Mouse (Mus musculus) cerebellum, postnatal 10 days (tissue): ENCODE results near the gene C1ql4.
"Not testable (repeated sequence)": the region's sequence is repeated elsewhere in the genome, so short reads cannot be mapped to it uniquely, and the experiment has no call there.

Experiments used
- DNase-seq, 2 experiments: peaks; one replicate each; pipeline ENCODE4 v3.0.0; 2021; ENCODE audit warnings: mixed read lengths in 2 of 2

The C1ql4 gene

DNA sequence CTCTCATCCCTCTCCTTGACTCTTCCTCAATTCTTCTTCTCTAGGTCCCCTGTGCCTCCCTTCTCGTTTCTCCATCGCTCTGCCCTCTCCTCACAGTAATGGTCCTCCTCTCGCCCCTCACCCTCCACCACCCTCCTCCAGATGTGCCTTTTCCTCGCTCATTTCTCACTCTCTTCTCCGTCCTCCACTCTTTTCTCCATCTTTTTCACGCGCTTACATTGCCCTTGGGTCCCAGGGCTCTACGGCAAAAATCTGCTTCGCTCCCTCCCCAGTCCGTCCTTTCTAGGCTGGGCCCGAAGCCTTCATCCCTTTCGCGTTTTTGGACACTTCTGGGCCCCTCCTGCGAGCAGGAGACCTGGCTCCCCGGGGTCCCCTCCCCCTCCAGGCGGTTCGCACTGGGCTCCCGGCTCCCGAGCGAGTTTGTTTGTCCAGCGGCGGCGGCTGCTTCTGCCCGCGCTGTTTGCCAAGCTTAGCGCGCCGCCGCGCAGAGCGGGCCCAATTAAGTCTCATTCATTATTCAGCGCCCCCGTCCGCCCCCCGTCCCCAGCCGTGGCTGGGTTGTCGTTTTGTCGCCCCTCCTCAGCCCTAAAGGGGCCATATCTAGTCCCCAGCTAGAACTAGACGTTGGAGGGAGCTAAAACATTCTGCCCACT, 10.3 kb upstream of the C1ql4 start:
- peak; percentile 36 to 39 for DNase-seq

DNA sequence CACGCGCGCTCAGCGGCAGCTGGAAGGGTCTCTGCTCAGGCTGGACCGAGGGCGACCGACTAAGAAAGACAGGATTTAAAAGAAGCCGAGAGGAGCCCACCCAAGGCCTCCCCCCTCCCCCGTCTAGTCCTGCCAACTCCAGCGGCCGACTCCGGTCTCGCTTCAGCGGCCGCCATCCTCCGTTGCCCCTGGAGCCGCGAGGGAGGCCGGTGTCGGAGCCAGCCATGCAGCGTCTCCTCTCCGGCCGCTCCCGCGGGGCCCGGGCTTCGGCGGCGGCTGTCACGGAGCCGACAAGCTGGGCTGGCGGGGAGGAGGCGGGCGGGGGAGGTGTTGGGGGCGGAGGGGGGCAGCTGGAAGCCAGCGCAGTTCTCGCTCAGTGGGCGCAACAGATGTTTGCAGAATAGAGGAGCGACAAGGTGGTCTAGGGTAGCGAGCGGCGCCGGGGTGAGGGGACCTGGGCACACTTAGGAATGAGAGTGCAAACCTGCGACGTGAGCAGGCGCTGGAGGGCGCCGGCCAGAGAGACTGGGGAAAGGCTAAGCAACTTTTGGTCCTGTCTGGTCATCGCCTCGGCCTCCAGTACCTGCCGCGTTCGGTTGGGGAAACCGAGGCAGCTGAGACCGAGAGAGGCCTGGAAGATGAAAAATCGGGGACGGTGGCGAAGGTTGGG, 9.3 kb upstream of the C1ql4 start:
- peak; percentile 52 to 57 for DNase-seq

DNA sequence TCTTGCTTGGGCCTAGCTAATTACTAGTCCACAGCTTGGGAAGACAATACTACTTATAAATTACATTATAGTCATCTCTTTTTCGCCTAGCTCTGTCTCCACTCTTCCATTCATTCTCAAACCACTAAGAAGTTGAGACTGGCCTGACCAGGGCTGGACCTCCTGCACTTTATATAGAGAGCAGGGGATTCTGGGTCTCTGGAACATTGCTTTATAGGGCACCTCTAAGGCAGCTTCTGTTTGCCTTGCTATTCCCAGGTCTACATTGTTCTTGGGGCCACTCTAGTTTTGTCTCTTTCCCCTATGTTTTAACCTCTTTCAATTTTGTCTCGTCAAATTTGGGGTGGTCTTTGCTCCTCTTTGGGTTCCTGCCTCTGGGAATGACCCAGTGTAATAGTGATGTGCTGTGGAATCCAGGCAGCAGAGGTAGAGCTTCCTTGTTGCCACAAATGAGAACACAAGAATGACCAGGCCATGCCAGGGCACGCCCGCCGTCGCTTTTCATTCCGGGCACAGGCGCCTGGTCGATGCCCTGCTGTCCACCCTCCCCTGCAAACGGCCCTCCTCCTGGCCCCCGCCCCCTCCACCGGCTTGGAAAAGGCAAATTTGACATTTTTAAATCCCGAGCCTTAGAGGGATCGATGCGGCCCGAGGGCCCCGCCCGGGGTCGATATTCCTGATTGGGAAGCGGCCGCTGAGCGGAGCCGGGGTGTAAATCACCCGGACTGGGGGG, 8.6 kb upstream of the C1ql4 start:
- DNase-seq: peak in 1 of 2 experiments; percentile 32

DNA sequence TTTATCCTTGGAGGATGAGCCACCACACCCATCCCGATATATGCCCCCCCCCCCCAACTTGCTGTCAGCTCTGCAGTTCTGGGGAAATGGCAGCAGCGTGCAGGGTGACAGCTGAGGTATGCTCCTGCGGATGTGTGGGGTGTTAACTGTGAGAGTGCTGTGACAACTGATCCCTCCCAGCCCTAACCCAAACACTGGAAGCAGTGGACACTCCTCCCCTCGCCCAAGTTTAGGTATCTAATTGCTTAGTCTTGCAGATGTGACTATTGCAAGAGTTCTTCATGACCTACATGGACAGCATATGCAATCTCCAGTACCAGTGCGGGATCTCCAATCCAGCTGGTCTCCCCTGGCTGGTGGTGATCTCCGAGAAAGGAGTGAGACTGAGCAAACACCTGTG, 7.7 kb upstream of the C1ql4 start:
- no peak for DNase-seq

DNA sequence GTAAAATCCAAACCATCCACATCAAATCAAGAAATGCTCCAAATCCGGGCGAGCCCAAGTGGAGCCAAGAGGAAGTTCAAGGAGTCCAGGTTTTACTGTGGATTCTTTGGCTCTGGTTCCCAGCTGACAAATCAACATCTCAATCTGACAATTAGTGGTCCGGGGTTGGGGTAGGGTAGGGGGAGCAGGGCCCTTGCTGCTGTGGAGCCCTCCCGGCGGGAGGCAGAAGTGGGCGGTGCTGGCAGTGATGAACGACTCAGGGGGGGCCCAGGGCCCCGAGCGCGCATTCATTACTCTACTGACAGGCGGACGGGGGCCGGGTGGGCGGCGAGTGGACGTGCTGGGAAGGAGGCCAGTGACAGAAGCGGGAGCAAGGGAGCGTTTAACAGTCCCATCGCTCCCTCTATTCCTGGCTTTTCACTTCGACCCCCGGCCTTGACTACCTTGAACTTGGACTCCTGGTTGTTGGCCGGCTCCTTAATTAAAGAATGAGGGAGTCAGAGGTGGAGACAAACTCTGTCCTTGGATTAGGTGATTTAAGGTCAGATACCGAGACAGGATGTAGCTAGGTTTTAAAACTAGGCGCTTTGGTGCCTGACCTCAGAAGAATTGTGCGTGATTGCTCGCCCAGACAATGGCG, 7.1 kb upstream of the C1ql4 start:
- DNase-seq: peak; percentile 57 to 66

DNA sequence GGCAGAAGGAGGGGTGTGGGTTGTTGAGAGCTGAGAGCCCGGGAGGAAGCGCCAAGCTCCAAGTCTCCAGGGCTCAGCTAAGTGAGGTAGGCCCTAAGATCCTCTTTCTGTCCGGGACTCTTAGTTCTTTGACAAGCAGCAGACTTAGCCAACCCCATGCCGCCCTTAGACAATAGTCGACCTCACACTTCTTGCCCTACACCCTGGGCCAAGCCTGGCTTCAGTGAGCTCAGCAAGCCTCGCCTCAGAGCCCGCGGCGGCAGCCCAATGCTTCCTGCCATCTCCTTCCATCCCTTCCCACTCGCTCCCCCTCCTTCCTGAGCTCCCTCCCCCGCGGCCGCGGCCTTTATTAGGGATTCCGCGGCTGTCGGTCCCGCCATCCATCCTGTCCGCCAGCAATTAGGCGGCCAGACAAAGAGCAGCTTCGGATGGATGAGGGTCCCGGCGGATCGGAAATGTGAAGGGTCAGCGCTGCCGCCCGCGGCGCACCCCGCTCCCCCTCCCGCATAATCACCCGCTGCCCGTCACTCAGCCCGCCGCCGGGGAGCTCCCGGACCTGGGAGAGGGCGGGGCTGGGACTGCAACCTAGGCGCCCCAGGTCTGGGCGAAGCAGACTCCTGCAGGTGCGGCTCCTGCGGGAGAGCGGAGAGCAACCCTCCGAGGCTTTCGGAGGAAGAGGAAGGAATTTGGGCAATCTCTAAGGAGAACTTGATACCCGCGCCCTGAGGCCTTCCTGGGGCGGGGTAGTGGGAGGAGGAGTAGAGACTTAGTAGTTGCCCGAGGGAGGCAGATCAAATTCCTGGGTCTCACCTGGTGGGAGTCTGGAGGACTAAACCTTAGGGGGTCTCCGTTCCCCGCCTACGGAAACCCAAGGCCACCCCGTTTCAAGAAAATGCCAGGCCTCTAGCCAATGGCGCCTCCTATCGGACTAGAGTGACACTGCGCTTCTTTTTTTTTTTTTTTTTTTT, 6.0 kb upstream of the C1ql4 start:
- DNase-seq: peak; percentile 58 to 67

DNA sequence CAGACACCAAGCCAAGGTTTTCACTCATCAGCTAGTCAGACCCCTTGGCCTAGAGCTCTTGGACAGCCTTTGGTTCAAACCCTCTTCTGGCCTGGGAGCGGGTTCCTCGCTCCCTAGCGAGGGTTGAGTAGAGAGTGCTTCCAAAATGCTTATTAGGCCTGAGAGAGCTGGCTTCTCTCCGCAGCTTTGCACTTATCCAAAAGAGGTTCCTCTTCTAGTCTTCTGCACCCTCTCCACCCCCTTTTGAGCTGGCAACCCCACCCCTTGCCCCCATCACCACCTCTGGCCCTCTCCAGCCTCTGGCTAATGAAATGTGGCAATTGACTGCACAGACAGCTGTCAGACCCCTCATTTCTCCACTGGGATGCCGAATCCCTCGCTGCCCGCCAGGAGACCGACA, 5.3 kb upstream of the C1ql4 start, which contains the start of gene Dnajc22:
Gene Dnajc22, plus strand, starts transcription at position 301 of the 400 bp plus-strand sequence.
- no peak for DNase-seq

DNA sequence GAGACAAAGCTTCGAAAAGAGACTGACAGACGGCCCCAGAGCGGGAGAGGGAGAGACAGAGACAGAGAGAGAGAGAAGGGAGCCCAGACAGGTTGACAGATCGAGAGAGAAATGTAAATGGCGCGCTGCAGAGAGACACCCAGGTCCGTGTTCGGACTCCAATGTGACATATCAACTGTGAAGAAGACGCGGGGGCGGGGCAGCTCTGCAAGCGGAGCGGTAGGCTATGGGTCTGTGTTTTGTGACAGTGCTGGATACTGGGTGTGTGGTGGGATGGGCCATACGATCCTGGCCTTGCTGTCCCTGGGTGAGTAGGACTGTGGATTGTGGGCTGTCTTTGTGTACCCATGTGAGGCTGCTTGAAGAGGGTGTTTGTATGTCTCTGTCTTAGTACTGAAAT, 1.5 kb upstream of the C1ql4 start:
- DNase-seq: no peak

DNA sequence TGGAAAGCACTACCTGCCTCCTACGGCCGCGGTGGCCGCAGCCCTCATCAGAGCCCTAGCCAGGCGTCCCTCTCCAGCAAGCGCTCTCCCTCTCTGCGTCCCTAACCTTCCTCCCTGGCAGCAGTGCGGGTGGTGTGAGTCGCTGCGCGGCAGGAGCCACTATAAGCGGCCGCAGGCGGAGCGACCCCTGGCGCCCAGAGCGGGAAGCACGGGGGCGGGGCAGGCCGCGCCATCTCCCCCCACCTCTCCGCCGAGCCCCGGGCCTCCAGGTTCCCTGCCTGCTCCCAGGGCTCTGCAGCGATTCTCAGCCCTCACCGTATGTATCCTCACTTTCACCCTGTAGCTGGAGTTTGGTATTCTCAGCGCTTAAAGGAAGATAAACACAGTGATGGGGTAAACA, 675 bp upstream of the C1ql4 start:
- peak; percentile 88 to 90 for DNase-seq

DNA sequence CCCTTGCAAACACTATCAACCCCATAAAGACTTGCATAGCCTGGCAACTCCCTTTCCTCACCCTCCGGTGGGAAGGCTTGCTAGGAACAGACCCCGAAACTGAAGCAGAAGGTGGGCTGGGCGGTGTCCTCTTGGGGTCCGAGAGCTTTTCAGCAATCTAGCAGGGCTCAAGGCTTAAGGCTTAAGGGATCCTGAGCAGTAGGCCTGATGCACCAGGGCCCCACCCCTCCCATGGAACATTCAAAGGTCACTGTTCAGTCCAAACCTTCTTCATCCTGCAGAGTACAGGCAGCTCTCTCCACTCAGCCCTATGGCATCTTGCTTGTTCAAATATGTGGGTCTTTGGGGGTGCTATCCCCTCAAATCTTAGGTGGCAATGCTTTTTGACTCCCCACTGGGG, 1.6 kb downstream of the C1ql4 start:
- DNase-seq: no peak

DNA sequence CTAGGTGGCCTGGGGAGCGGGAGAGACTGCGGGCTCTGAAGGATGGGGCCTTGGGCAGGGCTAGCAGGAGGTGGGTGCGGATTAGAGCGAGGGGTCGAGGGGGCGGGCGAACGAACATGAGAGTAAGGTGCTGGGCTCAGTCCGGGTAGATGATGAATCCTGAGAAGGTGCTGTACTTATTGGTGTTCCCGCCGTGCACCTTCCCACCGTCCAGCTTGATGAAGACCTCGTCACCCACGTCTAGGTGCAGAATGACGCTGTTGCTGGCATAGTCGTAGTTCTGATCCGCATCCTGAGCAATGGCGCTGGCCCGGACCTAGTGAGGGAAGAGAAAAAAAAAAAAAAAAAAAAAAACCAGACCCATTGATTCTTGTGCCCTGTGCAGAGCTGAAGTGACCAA, 3.0 kb downstream of the C1ql4 start:
- no peak for DNase-seq

DNA sequence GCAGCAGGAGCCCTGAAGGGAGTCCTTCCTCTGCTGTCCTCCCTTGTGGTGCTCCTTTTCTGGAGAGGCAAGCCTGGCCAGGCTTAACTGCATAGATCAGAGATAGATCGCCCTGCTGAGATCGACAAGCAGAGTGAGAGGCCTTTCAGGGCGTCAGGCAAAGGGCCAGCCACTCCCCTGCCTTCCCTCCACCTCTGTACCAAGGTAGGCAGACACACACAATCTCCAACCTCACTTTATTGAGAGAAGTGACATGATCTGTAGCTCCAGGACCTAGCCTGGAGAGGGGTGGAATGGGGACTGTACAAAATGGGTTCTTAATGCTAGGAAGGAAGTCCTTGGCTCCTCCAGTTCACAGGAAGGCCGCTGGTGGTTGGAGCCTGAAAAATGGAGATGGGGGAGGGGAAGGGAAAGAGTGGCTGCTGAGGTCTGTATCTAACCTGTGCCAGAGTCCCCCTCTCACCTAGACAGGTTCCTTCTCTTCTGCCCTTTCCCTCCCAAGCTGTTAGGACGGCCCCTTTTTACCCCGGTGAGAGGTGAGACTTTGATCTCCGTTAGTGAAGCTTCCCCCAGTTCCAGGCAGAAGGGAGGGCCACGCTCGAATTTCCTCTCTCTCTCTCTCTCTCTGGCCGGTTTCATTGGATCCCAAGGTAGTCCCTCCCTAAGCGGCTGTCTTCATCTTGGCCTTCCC, 3.6 kb downstream of the C1ql4 start:
- DNase-seq: no peak

DNA sequence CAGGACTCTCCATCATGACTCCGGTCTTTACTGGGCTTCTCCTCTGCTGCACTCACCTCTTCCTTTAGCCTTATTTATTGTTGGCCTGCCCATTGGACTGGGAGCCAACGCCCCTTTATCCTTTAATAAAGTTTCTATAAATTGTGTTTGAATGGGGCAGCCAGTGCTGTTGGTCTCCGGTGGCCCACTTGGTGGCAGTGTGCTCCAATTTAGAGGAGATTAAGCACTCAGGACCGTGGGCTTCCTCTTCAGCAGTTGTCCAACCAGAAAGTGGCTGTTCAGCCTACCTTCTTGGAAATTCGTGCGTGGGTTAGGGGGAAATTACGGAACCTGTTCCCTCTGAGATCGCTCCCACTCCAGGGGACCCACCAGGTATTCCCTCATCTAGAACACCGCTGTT, 4.4 kb downstream of the C1ql4 start:
- DNase-seq: peak; percentile 67 to 68

DNA sequence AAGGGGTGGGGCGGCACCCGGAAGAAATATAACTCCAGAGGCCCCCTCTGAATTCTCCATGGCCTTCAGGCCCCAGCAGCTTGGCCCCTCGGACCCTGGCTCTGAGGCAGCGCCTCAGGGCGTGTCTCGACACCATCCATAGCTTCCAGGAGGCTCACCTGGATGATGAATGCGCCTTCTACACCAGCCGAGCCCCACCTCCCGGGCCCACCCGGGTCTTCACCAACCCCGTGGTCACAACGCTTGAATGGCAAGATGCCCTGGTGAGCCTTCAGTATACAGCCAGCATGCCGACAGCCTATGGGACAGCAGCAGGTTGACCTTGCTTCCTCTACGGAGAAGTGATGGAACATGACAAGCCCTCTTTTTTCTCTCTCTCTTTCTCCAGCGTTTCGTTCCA, 4.8 kb downstream of the C1ql4 start:
- DNase-seq: no peak

DNA sequence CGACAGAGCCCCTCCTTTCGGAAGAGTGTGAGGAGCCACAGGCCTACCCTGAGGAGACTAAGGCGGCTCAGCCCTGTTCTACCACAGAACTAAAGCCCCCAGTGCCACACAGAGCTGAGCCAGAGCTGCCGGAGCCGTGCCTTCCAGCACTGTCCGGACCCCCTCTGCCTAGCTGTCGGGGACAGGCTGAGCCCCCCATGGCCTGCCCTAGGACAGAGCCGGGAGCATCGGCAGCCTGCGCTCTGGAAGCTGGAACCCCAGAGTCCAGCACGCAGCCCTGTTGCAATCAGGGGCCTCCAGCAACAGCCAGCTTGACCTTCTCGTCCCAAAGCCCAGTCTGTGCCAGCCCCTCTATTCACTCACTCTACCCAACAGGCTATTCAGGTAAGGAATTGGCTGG, 5.3 kb downstream of the C1ql4 start:
- no peak for DNase-seq

DNA sequence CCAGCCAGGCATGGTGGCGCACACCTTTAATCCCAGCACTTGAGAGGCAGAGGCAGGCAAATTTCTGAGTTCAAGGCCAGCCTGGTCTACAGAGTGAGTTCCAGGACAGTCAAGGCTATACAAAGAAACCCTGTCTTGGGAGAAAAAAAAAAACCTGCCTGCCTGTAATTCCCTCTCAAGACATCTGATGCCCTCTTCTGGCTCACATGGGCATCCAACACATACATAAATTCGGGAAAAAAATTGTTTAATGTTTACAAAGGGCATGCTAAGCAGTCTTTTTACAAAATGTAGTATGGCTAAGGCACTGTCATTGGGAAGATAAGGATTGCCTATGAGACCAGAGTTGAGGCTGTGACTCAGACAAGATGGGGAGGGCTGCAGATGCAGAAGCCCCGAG, 7.8 kb downstream of the C1ql4 start:
- DNase-seq: no peak

DNA sequence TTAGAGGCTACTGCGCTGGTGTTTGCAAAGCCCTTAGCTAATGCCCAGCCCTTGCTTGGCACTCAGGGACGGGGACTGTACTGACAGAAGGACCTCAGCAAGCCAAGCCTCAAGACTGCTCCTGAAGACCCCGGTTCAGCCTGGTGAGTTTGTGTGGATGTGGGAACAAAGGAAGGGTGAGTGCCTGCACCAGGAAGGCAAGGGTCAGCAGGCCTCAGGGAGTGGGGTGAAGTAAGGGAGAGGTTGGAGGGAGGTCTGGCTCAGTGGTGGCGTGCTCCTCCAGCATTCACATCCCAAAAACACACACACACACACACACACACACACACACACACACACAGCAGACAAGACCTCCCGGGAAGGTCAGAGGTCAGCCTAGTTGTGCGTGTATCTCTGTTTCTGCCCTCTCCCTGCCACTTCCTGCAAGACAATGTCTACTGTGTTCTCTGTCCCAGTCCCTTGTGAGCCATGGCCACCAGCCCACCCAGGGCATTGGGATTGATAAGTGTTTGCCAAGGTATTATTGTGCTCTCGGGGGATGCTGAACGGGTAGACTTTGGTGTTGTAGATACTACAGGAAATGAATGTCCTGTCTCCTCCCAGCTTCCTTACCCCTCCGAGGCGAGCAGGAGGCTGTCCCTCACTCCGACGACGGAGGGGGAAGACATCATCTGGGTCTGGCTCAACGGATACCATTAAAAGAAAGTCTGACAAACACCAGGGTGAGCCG, 9.3 kb downstream of the C1ql4 start:
- DNase-seq: no peak

DNA sequence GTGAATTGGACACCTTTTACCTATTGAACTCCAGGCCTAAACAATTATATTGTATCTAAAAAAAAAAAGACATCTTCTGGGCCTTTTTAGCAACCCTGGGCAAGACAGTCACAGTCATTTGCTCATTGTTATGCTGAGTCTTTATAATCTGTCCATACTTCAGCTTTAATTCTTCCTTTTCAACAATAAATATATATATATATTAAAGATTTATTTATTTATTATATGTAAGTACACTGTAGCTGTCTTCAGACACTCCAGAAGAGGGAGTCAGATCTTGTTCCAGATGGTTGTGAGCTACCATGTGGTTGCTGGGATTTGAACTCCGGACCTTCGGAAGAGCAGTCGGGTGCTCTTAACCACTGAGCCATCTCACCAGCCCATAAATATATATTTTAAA, 11.6 kb downstream of the C1ql4 start:
- DNase-seq: not testable (repeated sequence)

DNA sequence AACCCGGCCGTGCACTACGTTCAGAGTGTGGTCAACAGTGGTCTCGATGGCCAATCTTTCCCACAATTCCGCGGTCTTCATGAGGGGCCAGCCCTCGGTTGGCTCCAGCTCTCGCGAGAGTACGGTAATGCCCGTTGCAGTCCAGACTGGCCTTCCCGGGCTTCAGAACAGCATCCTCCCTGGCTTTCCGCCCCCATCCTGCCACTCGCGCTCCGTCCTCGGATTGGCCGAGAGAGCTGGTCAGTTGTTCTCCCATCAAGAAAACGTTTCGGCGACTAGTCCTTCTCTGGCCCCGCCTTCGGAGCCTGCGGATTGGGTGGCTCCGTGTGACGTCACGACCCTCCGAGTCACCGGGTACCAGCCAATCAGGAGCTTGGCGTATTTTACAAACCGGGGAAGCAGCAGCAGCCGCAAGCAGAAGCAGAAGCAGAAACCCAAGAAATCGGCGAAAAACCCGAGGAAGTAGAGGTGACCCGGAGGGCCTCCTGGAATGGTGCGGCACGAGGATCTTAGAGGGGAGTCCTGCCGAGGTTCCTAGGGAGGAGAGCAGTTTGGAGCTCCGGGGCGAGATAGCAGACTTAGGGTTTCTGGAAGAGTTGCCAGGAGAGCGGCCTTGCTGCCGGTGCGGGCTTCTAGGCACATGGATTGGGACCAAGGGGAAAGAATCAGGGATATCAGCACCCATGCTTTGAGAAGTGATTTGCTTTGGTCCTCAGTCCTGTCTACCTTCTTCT, 12.8 kb downstream of the C1ql4 start:
- DNase-seq: peak; percentile 99

DNA sequence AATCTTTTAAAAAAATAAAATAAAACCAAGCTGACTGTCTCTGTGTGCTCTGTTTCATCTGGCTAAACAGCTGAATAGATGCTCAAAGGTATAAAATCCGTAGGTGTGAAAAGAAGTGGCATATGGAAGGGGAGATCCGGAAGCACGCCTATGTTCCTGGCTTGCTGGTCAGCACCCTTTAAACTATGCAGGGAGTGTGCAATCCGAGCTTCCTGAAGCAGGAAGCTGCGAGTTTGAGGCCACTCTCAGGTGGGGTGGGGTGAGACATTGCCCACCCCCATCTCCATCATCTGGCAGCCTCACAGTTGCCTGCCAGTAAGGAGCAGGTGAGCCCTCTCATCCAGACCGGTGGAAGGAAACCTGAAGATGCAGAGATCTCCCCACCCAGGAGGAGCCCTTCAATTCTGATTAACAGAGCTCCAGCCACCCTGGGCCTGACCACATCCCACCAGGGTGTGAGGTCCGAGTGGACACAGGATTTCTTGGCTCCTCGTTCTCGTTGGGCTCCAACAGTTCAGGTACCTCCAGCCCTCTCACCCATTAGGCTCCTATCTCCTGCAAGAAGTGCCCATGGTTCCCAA, 13.5 kb downstream of the C1ql4 start, which contains the start of gene Troap:
Gene Troap, plus strand, starts transcription at position 557 of the 581 bp plus-strand sequence.
- DNase-seq: no peak
